Mouse (Mus musculus): ENCODE measurements around the gene AI182371.
A peak's percentile ranks its signal among the peaks of the same experiment; 100 is the strongest.

Gene AI182371

DNA sequence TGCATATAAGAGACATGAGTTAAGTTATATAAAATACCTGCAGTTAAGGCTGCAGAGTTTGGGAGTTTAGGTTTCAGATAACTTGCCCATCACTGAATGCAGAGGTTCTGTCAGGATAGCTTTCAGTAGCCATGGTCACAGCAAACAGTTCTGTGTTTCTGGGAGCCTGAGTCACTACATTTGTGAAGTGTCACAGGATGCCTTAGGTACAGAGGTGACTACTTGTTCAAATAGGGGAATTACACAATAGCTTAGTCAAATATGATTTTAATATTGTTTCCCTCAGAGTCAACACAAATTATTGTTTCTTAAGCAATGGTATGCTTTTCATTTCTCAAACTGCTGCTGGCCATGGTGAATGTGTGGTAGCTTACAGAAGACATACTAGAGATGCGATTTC is 32.2 kb downstream of the AI182371 start:
- no peak for DNase-seq (ENCODE audit: low read depth, low spot score)

DNA sequence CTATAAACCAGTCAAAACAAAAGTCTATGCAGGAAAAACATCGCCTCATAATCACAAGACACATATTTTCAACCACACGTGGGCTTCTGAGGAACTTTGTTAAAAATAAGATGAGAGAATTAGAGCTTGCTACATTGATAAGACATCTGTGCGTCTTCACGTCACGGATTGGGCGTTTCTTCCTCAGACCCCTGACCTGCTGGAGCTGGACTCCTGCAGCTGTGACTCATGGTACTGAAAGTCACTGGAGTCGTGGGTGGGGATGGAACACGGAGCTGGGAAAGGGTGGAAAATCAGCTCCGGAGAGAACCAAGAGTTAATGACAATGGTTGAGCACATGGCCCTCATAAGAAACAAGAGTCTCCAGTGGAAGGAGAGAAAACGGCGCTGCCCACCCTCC is 34.2 kb downstream of the AI182371 start:
- DNase-seq (ENCODE audit: low read depth, low spot score): no peak

GRCm38 (mm10) chr2:35066525-35067082 is 34.7 kb downstream of the AI182371 start:
- no peak for DNase-seq (ENCODE audit: low read depth, low spot score)

- no peak for DNase-seq (ENCODE audit: low read depth, low spot score)
These were observed 37.9 kb downstream of the AI182371 start for GRCm38 (mm10) chr2:35063333-35064030.

DNA sequence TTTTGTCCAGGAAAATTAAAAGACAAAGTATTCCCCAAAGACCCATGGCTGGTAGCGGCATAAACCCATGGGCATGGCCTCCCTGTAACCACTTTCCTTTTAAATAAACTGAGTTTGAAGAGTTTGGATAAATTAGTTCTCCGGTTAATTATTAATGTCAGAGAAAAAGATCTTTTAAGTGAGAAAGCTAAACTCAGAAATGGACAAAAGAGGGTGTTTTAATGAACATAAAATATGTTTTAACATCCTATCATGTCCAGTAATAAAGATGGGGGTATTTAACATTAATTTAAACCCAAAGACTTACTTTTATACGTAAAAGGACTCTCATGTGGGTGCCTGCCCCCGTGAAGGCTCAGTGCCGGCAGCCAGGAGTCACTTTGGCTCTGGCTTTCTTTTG is 40.0 kb downstream of the AI182371 start, which contains the start of gene Hc:
Gene Hc (minus strand): TSS at position 101 of the 400 bp plus-strand sequence.
- DNase-seq (ENCODE audit: low read depth, low spot score): no peak

DNA sequence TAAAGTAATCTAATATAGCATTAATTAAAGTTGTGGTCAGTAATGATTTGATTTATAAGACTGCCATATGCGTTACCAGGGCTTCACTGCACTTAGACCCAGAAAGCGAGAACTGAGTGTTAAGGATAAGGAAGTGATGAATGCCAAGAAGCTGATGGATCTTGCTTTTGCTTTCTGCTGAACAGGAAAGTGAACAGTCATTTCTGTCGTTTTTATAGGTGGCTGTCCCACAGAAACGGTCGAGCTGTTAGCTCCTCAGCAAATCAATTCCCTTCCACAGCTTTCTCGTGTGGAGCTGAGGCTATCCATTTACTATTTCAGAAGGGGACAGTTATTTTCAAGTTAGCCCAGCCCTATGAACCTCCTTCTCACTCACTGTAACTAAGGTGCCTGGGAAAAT is 40.4 kb downstream of the AI182371 start:
- no peak for DNase-seq (ENCODE audit: low read depth, low spot score)

- DNase-seq (ENCODE audit: low read depth, low spot score): no peak
These were observed 41.1 kb downstream of the AI182371 start for GRCm38 (mm10) chr2:35060256-35060655.

GRCm38 (mm10) chr2:35058325-35058724 is 43.0 kb downstream of the AI182371 start:
- DNase-seq (ENCODE audit: low read depth, low spot score): no peak

DNA sequence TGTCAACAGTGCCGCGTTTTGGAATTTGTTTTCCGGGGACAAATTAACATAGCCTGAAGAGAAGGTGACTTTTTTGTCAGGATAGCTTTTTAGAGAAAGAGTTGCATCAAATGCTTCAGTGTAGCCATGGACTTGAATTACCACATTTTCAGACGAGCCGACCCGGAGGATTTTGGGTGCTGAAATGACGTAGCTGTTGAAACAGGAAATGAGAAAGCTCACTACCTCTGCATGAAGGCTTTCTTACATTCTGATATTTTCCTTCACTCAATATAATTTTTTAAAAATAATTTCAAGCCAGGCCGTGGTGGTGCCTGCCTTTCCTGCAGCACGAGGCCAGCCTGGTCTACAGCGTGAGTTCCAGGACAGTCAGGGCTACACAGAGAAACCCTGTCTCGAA is 44.1 kb downstream of the AI182371 start:
- no peak for DNase-seq (ENCODE audit: low read depth, low spot score)

DNA sequence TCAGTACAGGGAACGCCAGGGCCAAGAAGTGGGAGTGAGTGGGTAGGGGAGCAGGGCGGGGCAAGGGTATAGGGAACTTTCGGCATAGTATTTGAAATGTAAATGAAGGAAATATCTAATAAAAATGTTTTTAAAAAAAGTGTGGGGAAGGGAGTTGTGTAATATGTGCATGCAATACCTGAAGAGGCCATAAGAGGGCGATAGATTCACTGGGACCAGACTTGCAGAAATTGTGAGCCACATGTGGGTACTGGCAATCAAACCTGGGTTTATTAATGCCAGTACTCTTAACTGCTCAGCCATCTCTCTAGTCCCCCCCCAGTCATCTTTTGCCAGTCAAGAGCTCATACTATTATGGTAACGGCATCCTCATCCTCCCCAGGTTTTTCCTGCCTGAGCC is 52.5 kb downstream of the AI182371 start:
- DNase-seq (ENCODE audit: low read depth, low spot score): no peak

DNA sequence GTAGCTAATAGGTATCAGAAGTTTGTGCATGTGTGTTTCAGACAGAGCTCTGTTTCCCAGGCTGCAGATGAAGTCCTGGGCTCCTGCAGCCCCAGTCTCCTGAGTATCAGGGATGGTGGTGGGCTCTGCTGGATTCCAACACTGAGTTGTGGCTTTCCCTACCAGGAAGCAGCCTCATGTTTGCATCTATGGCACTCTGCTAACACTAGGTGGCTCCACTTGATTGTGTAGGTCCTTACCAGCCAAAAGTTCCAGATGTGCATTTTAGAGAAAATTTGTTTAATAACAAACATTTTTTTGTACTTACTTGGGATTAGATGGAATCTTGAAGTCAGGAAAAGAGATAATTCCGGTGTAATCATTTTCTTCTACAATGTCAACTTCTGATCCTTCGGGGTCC is 56.4 kb downstream of the AI182371 start:
- peak; percentile 6 for DNase-seq (ENCODE audit: low read depth, low spot score)

- no peak for DNase-seq (ENCODE audit: low read depth, low spot score)
These were observed 62.6 kb downstream of the AI182371 start for GRCm38 (mm10) chr2:35038580-35039375.

All from telencephalon, adult 2 months (tissue).